Mouse (Mus musculus): ENCODE measurements around the gene Cdhr3.
"Not testable (repeated sequence)": the region's sequence is repeated elsewhere in the genome, so short reads cannot be mapped to it uniquely, and the experiment has no call there.

The Cdhr3 gene

DNA sequence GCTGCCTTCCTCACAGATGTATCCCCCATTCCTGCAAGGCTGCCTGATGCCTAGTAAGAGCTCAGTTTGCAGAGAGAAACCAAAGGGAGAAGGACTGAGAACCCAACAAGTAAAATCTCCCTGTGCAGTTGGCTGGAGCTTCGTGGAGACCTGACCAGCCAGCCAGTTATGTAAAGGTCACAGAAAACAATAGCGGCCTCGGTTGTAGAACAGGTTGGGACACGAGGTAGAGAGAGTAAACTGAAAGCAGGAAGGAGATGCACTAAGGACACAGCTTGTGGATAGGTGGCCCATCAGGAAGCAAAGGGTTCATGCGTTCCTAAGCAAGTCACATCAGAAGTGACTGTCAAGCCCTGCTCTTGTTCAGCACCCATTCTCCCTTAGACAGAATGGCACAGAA lies 86.8 kb downstream of the Cdhr3 start:
- DNase-seq (ENCODE audit: extremely low spot score, low spot score): no peak

DNA sequence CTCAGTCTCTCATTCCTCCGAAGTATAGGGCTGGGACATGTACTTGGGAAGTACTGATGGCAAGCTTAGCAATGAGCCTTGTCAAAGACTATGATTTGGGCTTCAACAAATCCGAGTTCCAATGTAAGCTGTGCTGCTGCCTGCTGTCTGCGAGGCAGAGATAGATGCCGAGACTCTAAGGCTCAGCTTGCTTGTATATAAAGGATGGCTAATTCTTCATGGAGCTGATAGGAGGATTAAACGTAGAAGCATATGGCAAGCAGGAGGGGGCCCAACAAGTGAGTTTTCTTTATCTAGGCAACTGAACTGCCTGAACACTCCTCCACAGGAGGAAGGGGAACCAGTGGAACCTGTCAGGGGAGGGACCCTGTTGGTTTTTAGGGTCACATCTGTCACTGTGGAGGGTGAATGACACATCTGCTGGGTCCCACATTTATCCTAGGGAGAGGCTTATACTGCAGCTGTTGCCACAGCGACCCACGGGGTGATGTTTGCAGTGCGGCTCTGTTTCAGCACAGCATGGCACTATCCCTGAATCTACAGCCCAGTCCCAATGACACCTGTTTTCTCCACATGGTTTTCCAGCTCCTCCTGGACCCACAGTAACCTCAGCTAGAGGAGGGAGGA lies 89.2 kb downstream of the Cdhr3 start:
- DNase-seq (ENCODE audit: extremely low spot score, low spot score): no peak

DNA sequence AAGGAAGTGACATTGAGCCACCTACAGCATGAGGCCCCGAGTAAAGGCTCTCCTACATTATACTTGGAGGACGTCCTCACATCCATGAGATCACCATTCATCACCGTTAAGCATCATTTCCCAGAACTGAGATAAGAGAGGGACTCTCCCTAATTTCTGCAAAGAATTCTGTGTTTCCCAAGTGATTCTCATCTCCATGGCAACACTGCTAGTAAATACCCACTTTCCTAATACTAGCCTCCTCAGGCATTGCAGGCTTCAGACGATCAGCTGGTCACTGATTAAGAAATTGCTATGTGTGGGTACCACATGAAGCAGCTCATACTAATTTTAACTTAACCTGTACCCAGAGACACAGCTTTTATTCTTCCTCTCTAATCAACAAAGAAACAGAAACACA lies 92.3 kb downstream of the Cdhr3 start:
- DNase-seq (ENCODE audit: extremely low spot score, low spot score): no peak

DNA sequence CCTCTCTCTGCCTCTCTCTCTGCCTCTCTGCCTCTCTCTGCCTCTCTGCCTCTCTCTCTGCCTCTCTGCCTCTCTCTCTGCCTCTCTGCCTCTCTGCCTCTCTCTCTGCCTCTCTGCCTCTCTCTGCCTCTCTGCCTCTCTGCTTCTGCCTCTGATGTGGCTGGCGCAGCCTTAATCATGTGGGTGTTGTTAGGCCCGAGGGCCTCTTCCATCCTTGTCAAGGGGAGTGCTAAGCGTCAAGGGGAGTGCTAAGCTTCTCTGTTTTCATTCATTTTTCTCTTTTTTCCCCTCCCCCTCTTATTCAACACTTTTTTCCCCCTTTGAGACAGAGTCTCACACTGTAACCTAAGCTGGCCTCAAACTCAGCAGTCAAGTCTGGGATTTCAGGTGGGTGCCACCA lies 92.9 kb downstream of the Cdhr3 start:
- DNase-seq (ENCODE audit: extremely low spot score, low spot score): not testable (repeated sequence)

DNA sequence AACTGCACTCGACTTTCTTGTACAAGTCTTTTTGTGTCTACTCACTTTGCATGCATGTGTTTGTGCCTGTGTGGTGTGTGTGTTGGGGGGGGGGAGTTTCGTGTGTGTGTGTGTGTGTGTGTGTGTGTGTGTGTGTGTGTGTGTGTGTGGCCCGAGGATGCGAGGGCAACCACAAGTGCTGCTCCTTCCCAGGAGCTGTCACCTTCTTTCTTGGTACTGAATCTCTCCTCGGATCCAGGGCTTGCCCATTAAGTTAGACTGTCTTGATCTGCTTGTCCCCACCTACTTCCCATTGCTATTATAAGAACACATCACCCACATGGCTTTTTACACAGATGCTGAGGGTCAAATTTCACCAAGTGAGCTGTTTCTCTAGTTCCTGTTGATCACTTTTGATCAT lies 93.9 kb downstream of the Cdhr3 start:
- DNase-seq (ENCODE audit: extremely low spot score, low spot score): no peak

DNA sequence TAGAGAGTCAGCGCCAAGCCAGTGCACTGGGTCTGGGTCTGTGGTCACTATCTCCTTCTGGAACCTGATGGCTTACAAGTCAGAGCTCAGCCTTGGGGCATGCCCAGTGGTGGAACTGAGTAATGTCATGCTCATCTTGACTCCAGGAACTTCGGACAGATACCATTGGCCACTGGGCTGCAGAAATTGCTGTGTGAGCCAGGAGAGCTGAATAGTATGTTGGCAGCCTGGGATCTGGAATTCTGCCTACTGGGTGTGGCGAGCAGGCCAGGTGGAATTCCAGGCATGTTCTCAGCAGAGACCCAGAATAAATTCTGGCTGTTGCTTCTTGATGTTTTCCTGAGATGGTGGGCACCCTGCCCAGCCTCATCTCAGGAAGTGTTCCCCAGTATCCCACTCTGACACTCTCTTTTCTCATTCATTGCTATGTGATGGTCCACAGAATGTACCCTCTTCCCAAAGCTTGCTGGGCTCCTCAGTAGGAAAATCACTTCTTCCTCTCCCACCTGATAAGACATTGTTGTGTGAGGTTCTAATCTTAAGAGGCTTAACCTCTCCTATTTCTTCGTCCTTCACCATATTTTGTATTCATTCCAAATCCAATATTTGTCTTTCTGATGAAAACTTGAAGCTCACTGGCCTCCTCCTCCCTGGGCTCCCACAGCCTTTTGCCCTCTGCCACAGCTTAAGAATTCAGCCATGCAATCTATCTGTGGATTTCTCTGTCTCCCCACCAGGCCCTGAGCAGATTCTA lies 97.4 kb downstream of the Cdhr3 start:
- DNase-seq (ENCODE audit: extremely low spot score, low spot score): no peak

DNA sequence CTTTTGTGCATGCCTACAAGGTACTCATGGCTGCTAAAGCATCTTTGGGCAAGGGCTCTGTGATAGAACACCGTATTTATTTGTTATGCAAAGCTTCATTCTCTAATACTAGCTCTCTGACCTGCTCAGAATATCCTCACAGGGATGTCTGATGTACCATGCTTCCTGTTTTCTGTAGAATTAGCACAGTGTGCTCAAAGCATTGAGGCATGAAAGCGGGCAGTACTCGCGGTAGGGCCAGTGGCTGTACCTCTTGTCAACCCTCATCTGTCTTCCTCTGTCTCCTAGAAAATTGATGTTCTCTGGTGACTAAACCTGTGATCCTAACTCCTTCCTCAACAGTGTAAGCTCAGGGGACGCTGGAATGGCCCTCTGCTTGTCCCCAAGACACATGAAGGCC lies 98.6 kb downstream of the Cdhr3 start:
- no peak for DNase-seq (ENCODE audit: extremely low spot score, low spot score)

DNA sequence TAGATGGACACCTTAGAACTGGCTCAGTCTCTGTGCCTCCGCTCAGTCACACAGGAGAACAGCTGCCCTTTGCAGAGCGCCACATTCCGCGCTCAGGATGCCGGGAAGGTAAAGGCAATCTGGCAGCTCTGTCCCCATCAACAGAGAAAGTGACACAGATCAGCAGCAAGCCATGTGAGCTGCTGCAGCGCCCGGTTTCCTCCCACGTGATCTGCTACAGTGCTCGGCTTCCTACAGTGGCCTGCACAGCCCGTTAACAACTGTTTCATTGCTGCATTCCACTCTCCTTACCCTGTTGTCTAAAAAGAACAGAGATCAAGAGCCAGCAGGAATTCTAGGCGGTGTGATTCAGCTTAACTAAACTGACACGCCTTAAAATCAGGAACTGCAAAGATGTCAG lies 102.9 kb downstream of the Cdhr3 start:
- no peak for DNase-seq (ENCODE audit: extremely low spot score, low spot score)

DNA sequence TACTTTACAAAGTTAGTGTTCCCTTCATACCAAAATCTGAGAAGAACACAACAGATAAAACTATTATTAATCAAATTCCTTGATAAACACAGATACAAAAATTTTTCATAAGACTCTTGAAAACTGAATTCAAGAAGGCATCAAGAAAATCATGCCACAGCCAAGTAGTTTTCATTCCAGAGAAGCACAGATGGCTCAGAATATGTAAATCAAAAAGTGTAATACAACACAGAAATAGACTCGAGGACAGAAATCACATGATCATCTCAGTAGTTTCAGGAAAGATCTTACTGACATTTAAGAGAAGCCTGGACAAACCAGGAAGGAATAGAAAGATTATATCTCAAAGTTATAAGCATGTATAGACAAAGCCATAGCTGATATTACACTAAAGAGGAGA lies 106.4 kb downstream of the Cdhr3 start:
- no peak for DNase-seq (ENCODE audit: extremely low spot score, low spot score)
